Mouse (Mus musculus) small intestine, adult 2 months (tissue): Measurements from ENCODE around the gene Frem2. TPM values are rescaled to one million over a fixed set of nuclear protein-coding genes. Genes with fewer than 3 reads are reported as not detected.

Experiments used
- H3K27ac ChIP-seq: fragments of 200-500 bp; 2 replicates; pipeline ENCODE4 v1.5.1; 2012; ENCODE audit warnings: low read depth, low read length, control low read depth, inconsistent platforms; ENCODE audit not compliant: insufficient read depth
- H3K27me3 ChIP-seq: fragments of 200-500 bp; 2 replicates; pipeline ENCODE4 v1.6.1; 2012; ENCODE audit warnings: mild to moderate bottlenecking, moderate library complexity, low read length, inconsistent platforms; ENCODE audit not compliant: control insufficient read depth, insufficient read depth
- H3K36me3 ChIP-seq: fragments of 200-500 bp; 2 replicates; pipeline ENCODE4 v1.6.1; 2012; ENCODE audit warnings: mild to moderate bottlenecking, low read length, control low read depth, inconsistent platforms; ENCODE audit not compliant: control insufficient read depth, insufficient read depth
- H3K4me1 ChIP-seq: fragments of 200-500 bp; 2 replicates; pipeline ENCODE4 v1.6.1; 2012; ENCODE audit warnings: low read length, inconsistent platforms, mixed read lengths; ENCODE audit not compliant: control insufficient read depth, insufficient read depth, insufficient read length
- H3K4me3 ChIP-seq: fragments of 200-500 bp; 2 replicates; pipeline ENCODE4 v1.5.1; 2012; ENCODE audit warnings: low read depth, mild to moderate bottlenecking, control low read depth, inconsistent platforms, low read length, moderate library complexity
- CTCF ChIP-seq: fragments of 200-500 bp; IDR thresholded peaks from 2 replicates; pipeline ENCODE4 v1.5.1; 2012; ENCODE audit warnings: low read depth, mild to moderate bottlenecking, control low read depth, inconsistent platforms, low read length, moderate library complexity, mixed read lengths; ENCODE audit not compliant: insufficient replicate concordance, insufficient read length; ENCODE audit errors: extremely low read depth
- POLR2A ChIP-seq: fragments of 200-500 bp; IDR thresholded peaks from 2 replicates; pipeline ENCODE4 v1.6.1; 2012; ENCODE audit warnings: low read depth, mild to moderate bottlenecking, control low read depth, inconsistent platforms, low read length, moderate library complexity
- WGBS: fragments of 180-500 bp; shearing (Covaris S2); methylation state at CpG from one replicate; pipeline ENCODE4 v1.1.7; 2018; 5-methylcytosine and 5-hydroxymethylcytosine counted together
- polyA plus RNA-seq: library from polyadenylated mRNA; depleted of rRNA; stranded (reverse); fragments of >200 nt; gene quantifications from 2 replicates; pipeline ENCODE4 v1.2.3, GENCODE M21; 2012

Gene Frem2
- polyA plus RNA-seq, 1 experiment, result 2.1 TPM

DNA sequence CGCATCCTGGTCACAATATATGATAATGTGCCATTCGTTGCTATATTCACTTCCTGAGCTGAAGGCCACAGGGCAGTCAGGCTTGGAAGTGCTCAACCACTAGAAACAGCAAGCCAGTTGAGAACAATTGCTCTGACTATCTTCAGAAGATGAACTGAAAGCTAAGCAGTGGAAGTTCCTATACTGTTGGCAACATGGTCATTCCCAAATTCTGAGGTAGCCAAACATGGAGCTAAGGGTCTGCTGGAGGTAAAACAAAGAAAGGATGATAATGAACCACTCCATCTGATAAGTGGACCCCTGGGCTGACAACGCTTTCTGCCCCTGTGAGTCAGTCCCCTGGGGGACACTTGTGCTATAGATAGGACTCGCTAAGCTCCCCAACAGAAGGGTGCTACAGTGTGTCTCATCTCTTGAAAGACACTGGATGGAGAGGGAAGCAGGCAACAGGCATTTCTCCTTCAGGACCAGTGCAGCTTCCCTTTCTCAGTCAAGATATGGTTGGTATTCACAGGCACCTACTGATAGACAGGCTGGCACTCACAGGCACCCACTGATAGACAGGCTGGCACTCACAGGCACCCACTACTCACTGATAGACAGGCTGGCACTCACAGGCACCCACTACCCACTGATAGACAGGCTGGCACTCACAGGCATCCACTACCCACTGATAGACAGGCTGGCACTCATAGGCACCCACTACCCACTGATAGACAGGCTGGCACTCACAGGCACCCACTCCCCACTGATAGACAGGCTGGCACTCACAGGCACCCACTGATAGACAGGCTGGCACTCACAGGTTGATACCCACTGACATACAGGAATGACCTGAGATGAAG is 142.7 kb downstream of the Frem2 start:
- Histone ChIP-seq H3K27ac (no peak overlapping the region), H3K4me3 (no peak overlapping the region), H3K4me1 (no peaks in the 10 kb centered on the region), H3K27me3 (no peaks in the 10 kb centered on the region), H3K36me3 (no peaks in the 10 kb centered on the region)
- no peak for TF ChIP-seq POLR2A
- TF ChIP-seq CTCF, result no peak
- 77% methylated on average over 4 of the region's 4 CpGs for WGBS

DNA sequence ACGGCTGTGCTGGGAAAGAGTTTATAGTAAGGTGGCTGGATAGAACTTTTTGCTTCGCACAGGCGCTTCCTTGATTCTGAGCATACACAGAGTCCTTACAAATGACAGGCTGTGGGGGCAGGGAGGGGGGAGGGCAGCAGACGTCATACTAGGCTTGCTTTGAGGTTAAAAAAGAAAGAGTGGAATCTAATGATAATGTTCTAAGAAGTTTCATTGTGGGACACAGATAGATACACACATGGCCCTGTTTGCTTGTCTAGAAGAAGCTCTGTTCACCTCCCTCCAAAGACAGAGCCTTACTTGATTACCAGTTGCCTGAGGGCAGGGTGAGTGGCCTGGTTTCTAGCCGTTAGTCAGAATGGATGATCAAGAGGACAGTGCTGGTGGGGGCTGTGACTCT is 144.1 kb downstream of the Frem2 start:
- Histone ChIP-seq H3K4me3 (no peak overlapping the region), H3K4me1 (no peaks in the 10 kb centered on the region), H3K27me3 (no peaks in the 10 kb centered on the region), H3K27ac (no peak overlapping the region), H3K36me3 (no peaks in the 10 kb centered on the region)
- TF ChIP-seq POLR2A, result no peak
- no peak for TF ChIP-seq CTCF
- 38% methylated on average over 5 of the region's 5 CpGs for WGBS

DNA sequence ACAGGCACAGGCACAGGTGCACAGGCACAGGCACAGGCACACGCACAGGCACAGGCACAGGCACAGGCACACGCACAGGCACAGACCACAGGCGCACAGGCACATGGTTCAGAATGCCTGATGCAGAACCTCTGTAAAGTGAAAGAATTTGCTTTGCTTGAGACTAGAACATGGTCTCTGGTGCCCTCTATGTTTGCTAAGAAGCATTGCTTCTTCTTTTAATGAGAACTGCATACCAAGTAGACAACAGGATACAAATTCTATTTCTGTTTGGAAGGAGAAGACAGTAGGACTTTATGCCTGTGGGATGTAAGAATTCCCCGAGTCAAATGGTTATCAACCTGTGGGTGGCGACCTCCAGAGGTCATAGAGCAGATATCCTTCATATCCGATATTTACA is 154.7 kb downstream of the Frem2 start:
- Histone ChIP-seq H3K36me3 (no peaks in the 10 kb centered on the region), H3K27ac (no peak overlapping the region)
- 36% methylated on average over 6 of the region's 6 CpGs for WGBS

GRCm38 (mm10) chr3:53498351-53498905 is 158.7 kb downstream of the Frem2 start:
- H3K36me3 ChIP-seq, result no peaks in the 10 kb centered on the region
- no peaks in the 10 kb centered on the region for H3K27me3 ChIP-seq
- no peaks in the 10 kb centered on the region for H3K4me1 ChIP-seq
- no peak overlapping the region for H3K4me3 ChIP-seq
- TF ChIP-seq POLR2A, result no peak
- no peak for TF ChIP-seq CTCF
- H3K27ac ChIP-seq, result no peak overlapping the region
- 21% methylated on average over 6 of the region's 6 CpGs for WGBS

More for the DNA sequence above, 154.7 kb downstream of the Frem2 start:
- Histone ChIP-seq H3K27me3 (no peaks in the 10 kb centered on the region), H3K4me3 (no peak overlapping the region), H3K4me1 (no peaks in the 10 kb centered on the region)
- no peak for TF ChIP-seq POLR2A
- no peak for TF ChIP-seq CTCF

- TF ChIP-seq CTCF (no peak), POLR2A (no peak)
- Histone ChIP-seq H3K27me3 (no peaks in the 10 kb centered on the region), H3K4me3 (no peak within 1 kb of the TSS), H3K4me1 (no peaks in the 10 kb centered on the region; the same call in 1 of the 2 replicates), H3K27ac (no peak within 1 kb of the TSS), H3K36me3 (no peaks in the 10 kb centered on the region)
- WGBS, result 76% methylated on average over 6 of the region's 6 CpGs
Measured at GRCm38 (mm10) chr3:53488353-53488752, 168.8 kb downstream of the Frem2 start, which contains the start of gene Stoml3. Gene Stoml3, plus strand, starts transcription at chr3:53488653.

DNA sequence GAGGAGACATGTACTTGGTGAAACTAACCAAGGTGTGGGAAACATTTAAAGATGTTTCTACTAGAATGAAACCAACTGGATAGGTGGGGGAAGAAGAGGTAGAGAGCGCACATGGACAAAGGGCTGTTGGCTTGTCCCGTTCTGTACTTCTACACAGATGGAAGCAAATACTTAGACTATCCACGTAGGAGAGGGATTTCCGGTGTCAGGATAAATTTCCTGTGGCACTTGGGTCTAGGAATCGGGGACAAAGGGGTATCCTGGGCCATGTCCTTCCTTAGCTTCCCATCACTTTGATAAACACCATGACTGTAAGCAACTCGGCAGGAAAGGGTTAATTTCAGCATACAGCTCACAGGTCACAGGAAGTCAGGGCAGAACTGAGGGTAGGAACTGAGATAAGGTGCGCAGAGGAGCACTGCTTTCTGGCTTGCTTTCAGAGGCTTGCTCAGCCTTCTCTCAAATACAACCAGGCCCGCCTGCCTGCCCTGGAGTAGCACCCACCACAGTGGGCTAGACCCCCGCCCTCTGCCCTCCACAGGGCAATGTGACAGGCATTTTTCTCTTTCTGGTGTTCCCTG is 170.1 kb downstream of the Frem2 start:
- no peak overlapping the region for H3K4me3 ChIP-seq
- TF ChIP-seq CTCF, result no peak
- no peak for TF ChIP-seq POLR2A
- H3K36me3 ChIP-seq, result no peaks in the 10 kb centered on the region; the same call in 1 of the 2 replicates
- WGBS, result 51% methylated on average over 9 of the region's 9 CpGs
- H3K27me3 ChIP-seq, result no peaks in the 10 kb centered on the region
- no peaks in the 10 kb centered on the region; the same call in 1 of the 2 replicates for H3K4me1 ChIP-seq
- H3K27ac ChIP-seq, result no peak overlapping the region

DNA sequence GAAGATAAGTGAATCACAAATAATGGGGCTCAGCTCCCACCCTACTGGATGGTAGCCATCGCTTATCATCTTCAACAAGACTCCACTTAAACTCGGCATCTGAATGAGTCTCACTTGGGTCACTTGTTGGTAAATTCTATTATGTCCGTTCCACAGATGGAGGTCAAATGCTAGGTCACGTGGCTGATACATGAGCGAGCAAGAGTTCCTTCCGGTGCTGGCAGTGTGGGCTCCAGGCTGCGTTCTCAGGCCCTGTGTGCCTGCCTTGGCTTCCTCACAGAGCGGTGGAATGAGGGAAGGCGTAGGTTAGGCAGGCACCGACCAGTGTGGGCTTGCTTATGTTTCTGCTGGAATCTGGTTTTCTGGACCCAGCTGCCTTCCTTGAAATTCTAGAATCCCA is 170.6 kb downstream of the Frem2 start:
- no peak overlapping the region for H3K4me3 ChIP-seq
- H3K27ac ChIP-seq, result no peak overlapping the region
- H3K4me1 ChIP-seq, result no peaks in the 10 kb centered on the region; the same call in 1 of the 2 replicates
- 83% methylated on average over 10 of the region's 10 CpGs for WGBS
- H3K36me3 ChIP-seq, result peaks cover 2% of the 10 kb centered on the region
- TF ChIP-seq POLR2A (no peak), CTCF (no peak)
- no peaks in the 10 kb centered on the region for H3K27me3 ChIP-seq
